Mouse (Mus musculus) hindbrain, embryonic 15.5 days (tissue): Measurements from ENCODE around the gene Bend6. TPM values are rescaled to one million over a fixed set of nuclear protein-coding genes. Genes with fewer than 3 reads are reported as not detected.

ENCODE experiments used
- ATAC-seq: fragments of 200-750 bp; cut with Nextera tagmentation; 2 replicates; pipeline ENCODE4 v1.8.0; 2017; ENCODE audit warnings: low read depth, moderate number of reproducible peaks, moderate TSS enrichment; ENCODE audit not compliant: low FRiP score
- H3K27ac ChIP-seq: fragments of 300-500 bp; sonication (generic); replicated peaks from 2 replicates; pipeline ENCODE4 v1.5.1; 2015; ENCODE audit warnings: mild to moderate bottlenecking, inconsistent platforms
- H3K27me3 ChIP-seq: fragments of 300-500 bp; sonication (generic); 2 replicates; pipeline ENCODE4 v1.6.1; 2015; ENCODE audit warnings: control low read depth, inconsistent platforms
- H3K36me3 ChIP-seq: fragments of 300-500 bp; sonication (generic); 2 replicates; pipeline ENCODE4 v1.6.1; 2015; ENCODE audit warnings: control low read depth, inconsistent platforms
- H3K4me1 ChIP-seq: fragments of 300-500 bp; sonication (generic); replicated peaks from 2 replicates; pipeline ENCODE4 v1.6.1; 2015; ENCODE audit warnings: control low read depth, inconsistent platforms
- H3K4me2 ChIP-seq: fragments of 300-500 bp; sonication (generic); 2 replicates; pipeline ENCODE4 v1.6.1; 2015; ENCODE audit warnings: moderate library complexity, mild to moderate bottlenecking, inconsistent platforms
- H3K4me3 ChIP-seq: fragments of 300-500 bp; sonication (generic); 2 replicates; pipeline ENCODE4 v1.5.1; 2015; ENCODE audit warnings: mild to moderate bottlenecking, inconsistent platforms
- H3K9ac ChIP-seq: fragments of 300-500 bp; sonication (generic); 2 replicates; pipeline ENCODE4 v1.6.1; 2015; ENCODE audit warnings: inconsistent platforms
- H3K9me3 ChIP-seq: fragments of 300-500 bp; sonication (generic); 2 replicates; pipeline ENCODE4 v1.6.1; 2016; ENCODE audit warnings: control low read depth, inconsistent platforms
- WGBS: fragments of 180-500 bp; shearing (Covaris S2); methylation state at CpG from one replicate; pipeline ENCODE4 v1.1.7; 2015; 5-methylcytosine and 5-hydroxymethylcytosine counted together
- polyA plus RNA-seq: library from polyadenylated mRNA; unstranded; fragments of >200 nt; fragmentation: Nextera tagmentation; extraction: Ambion mirVana; gene quantifications from 2 replicates; pipeline ENCODE4 v1.2.1, GENCODE M21; 2015

The Bend6 gene
- polyA plus RNA-seq, 1 experiment from 2014 or later = 66.5 TPM

GRCm38 (mm10) chr1:33903587-33903986 is 4.0 kb downstream of the Bend6 start:
- Histone ChIP-seq H3K27me3 (no peaks in the 10 kb centered on the region), H3K27ac (no peak overlapping the region), H3K4me3 (no peak overlapping the region), H3K9ac (no peak overlapping the region), H3K4me1 (peaks cover 7% of the 10 kb centered on the region; the same call in 1 of the 2 replicates), H3K36me3 (no peaks in the 10 kb centered on the region), H3K9me3 (no peaks in the 10 kb centered on the region), H3K4me2 (no peak overlapping the region)
- 38% methylated on average over 9 of the region's 9 CpGs for WGBS
- no peak for ATAC-seq

- Histone ChIP-seq H3K27ac (no peak overlapping the region), H3K4me2 (no peak overlapping the region), H3K9me3 (no peaks in the 10 kb centered on the region), H3K9ac (no peak overlapping the region), H3K4me1 (no peaks in the 10 kb centered on the region), H3K27me3 (no peaks in the 10 kb centered on the region), H3K4me3 (no peak overlapping the region), H3K36me3 (no peaks in the 10 kb centered on the region)
- ATAC-seq = no peak
- 88% methylated on average over 8 of the region's 8 CpGs for WGBS
These were observed 7.4 kb downstream of the Bend6 start for GRCm38 (mm10) chr1:33900175-33900574.

DNA sequence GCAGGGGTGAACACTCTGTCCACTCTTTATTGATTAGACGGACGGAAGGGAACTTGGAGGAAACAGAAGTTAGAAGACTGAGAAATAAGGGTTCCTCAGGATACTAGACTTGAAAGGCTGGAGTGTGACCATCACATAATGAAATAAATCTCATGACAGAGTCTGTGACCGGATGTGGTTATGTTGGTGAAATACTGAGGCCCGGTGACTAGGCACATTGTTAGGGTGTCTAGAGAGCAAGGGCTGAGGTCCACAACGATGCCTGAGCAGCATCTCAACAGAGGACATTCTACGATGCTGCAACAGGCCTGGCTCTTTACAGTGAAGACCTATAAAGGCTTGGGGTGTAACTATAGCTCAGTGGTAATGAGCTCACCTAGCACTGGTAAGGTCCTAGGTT is 9.2 kb downstream of the Bend6 start:
- Histone ChIP-seq H3K9me3 (no peaks in the 10 kb centered on the region), H3K36me3 (no peaks in the 10 kb centered on the region), H3K27ac (no peak overlapping the region), H3K27me3 (no peaks in the 10 kb centered on the region), H3K9ac (no peak overlapping the region), H3K4me1 (no peaks in the 10 kb centered on the region), H3K4me3 (no peak overlapping the region), H3K4me2 (no peak overlapping the region)
- ATAC-seq = no peak
- 94% methylated on average over 6 of the region's 6 CpGs for WGBS

DNA sequence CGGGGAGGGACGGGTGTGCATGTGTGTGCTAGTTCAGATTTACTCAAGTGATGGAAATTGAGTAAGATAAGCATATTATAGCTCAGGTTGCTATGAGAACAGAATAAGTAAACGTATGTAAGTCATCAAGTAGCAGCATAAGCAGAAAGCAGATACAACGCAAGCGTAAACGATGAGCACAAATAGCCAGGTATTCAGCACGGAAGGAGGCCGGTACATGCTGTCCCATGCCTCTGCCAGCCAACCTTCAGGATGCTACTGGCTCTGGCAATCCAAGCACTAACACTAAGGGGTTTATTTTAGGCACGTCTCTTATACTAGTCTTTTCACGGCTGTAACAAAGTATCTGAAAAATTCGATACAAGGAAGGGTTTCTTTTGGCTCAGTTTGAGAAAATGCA is 10.2 kb downstream of the Bend6 start:
- 92% methylated on average over 11 of the region's 11 CpGs for WGBS
- H3K27ac ChIP-seq = no peak overlapping the region
- no peaks in the 10 kb centered on the region for H3K36me3 ChIP-seq
- no peak overlapping the region for H3K9ac ChIP-seq
- no peak overlapping the region for H3K4me3 ChIP-seq
- no peak for ATAC-seq
- H3K9me3 ChIP-seq = no peaks in the 10 kb centered on the region
- no peaks in the 10 kb centered on the region for H3K27me3 ChIP-seq
- no peaks in the 10 kb centered on the region for H3K4me1 ChIP-seq
- no peak overlapping the region for H3K4me2 ChIP-seq

GRCm38 (mm10) chr1:33896666-33897065 is 10.9 kb downstream of the Bend6 start:
- no peak overlapping the region for H3K4me2 ChIP-seq
- no peaks in the 10 kb centered on the region for H3K4me1 ChIP-seq
- no peaks in the 10 kb centered on the region for H3K9me3 ChIP-seq
- no peak for ATAC-seq
- no peaks in the 10 kb centered on the region for H3K36me3 ChIP-seq
- H3K27ac ChIP-seq = no peak overlapping the region
- H3K9ac ChIP-seq = no peak overlapping the region
- H3K27me3 ChIP-seq = no peaks in the 10 kb centered on the region
- H3K4me3 ChIP-seq = no peak overlapping the region
- WGBS = 83% methylated on average over 4 of the region's 4 CpGs

GRCm38 (mm10) chr1:33896116-33896515 is 11.5 kb downstream of the Bend6 start:
- H3K9ac ChIP-seq = no peak overlapping the region
- no peak overlapping the region for H3K27ac ChIP-seq
- no peaks in the 10 kb centered on the region for H3K9me3 ChIP-seq
- H3K4me1 ChIP-seq = no peaks in the 10 kb centered on the region
- no peaks in the 10 kb centered on the region for H3K27me3 ChIP-seq
- no peak overlapping the region for H3K4me2 ChIP-seq
- H3K4me3 ChIP-seq = no peak overlapping the region
- ATAC-seq = no peak
- H3K36me3 ChIP-seq = no peaks in the 10 kb centered on the region
- 66% methylated on average over 6 of the region's 6 CpGs for WGBS

GRCm38 (mm10) chr1:33892784-33893183 is 14.8 kb downstream of the Bend6 start:
- Histone ChIP-seq H3K4me2 (no peak overlapping the region), H3K27ac (no peak overlapping the region), H3K4me3 (no peak overlapping the region), H3K36me3 (no peaks in the 10 kb centered on the region), H3K9me3 (no peaks in the 10 kb centered on the region), H3K27me3 (no peaks in the 10 kb centered on the region), H3K4me1 (no peaks in the 10 kb centered on the region), H3K9ac (no peak overlapping the region)
- 68% methylated on average over 10 of the region's 10 CpGs for WGBS
- no peak for ATAC-seq

DNA sequence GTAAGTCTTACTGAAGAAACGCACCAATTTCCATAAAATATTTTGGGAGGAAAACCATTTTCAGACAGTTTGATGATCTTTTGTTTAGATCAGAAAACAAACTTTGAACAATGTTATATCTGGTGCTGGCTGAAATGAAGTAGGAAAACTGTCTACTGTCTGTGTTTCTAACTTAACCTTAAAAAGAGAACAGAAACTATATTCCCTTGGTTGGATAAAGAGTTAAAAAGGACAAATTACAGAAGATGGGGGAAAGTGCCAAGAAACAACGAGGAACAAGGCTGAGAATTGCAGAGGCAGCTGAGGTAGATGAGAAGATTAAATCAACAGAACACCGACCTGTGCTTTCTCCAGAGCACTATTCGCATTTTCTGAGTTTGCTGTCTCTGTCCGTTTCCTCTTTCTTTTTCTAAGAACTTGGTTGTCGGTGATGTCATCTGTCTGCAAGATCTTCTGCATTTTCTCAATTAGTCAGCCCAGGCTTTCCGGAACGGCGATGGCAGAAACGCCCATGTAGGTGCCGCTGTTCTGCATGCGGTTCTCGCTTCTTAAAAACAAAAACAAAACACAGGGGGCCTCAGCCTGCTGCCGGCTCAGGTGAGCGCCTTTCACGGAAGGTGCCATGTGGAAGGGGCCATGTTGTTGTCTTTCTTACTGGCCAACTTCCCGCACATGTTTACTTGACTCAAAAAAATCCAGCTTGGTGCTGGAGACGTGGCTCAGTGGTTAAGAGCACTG is 24.3 kb downstream of the Bend6 start:
- H3K36me3 ChIP-seq = no peaks in the 10 kb centered on the region
- no peak; the same call in 1 of the 2 replicates for ATAC-seq
- 0 out of 2 replicates have a peak, but pooled peaks cover 4% of the 10 kb centered on the region for H3K4me1 ChIP-seq
- 24% methylated on average over 18 of the region's 18 CpGs for WGBS
- H3K4me2 ChIP-seq = peak overlapping the region; percentile 30
- H3K27me3 ChIP-seq = no peaks in the 10 kb centered on the region
- no peak overlapping the region for H3K9ac ChIP-seq
- no peak overlapping the region for H3K4me3 ChIP-seq
- H3K9me3 ChIP-seq = no peaks in the 10 kb centered on the region
- no peak overlapping the region for H3K27ac ChIP-seq

GRCm38 (mm10) chr1:33878170-33878569 is 29.4 kb downstream of the Bend6 start:
- no peak overlapping the region for H3K27ac ChIP-seq
- H3K4me1 ChIP-seq = no peaks in the 10 kb centered on the region
- no peaks in the 10 kb centered on the region for H3K9me3 ChIP-seq
- WGBS = 89% methylated on average over 7 of the region's 7 CpGs
- no peak overlapping the region for H3K9ac ChIP-seq
- no peak overlapping the region for H3K4me2 ChIP-seq
- H3K36me3 ChIP-seq = no peaks in the 10 kb centered on the region
- no peak overlapping the region for H3K4me3 ChIP-seq
- H3K27me3 ChIP-seq = no peaks in the 10 kb centered on the region
- ATAC-seq = no peak

GRCm38 (mm10) chr1:33876416-33876815 is 31.2 kb downstream of the Bend6 start:
- peaks cover 6% of the 10 kb centered on the region; the same call in 1 of the 2 replicates for H3K36me3 ChIP-seq
- no peaks in the 10 kb centered on the region for H3K4me1 ChIP-seq
- no peaks in the 10 kb centered on the region for H3K27me3 ChIP-seq
- no peak for ATAC-seq
- no peak overlapping the region for H3K9ac ChIP-seq
- no peak overlapping the region for H3K4me2 ChIP-seq
- WGBS = 90% methylated on average over 3 of the region's 3 CpGs
- H3K4me3 ChIP-seq = no peak overlapping the region
- H3K27ac ChIP-seq = no peak overlapping the region
- no peaks in the 10 kb centered on the region for H3K9me3 ChIP-seq

- peaks cover 6% of the 10 kb centered on the region; the same call in 1 of the 2 replicates for H3K36me3 ChIP-seq
- no peak overlapping the region for H3K27ac ChIP-seq
- H3K4me1 ChIP-seq = no peaks in the 10 kb centered on the region
- no peak overlapping the region for H3K4me2 ChIP-seq
- H3K9me3 ChIP-seq = no peaks in the 10 kb centered on the region
- WGBS = 62% methylated on average over 6 of the region's 6 CpGs
- H3K4me3 ChIP-seq = no peak overlapping the region
- no peak overlapping the region for H3K9ac ChIP-seq
- no peaks in the 10 kb centered on the region for H3K27me3 ChIP-seq
- no peak for ATAC-seq
These were observed 31.9 kb downstream of the Bend6 start for GRCm38 (mm10) chr1:33875691-33876090.

GRCm38 (mm10) chr1:33873561-33873960 is 34.1 kb downstream of the Bend6 start:
- no peak for ATAC-seq
- no peaks in the 10 kb centered on the region for H3K27me3 ChIP-seq
- H3K4me2 ChIP-seq = no peak overlapping the region
- no peak overlapping the region for H3K9ac ChIP-seq
- H3K4me3 ChIP-seq = no peak overlapping the region
- WGBS = 70% methylated on average over 5 of the region's 5 CpGs
- H3K36me3 ChIP-seq = peaks cover 6% of the 10 kb centered on the region; the same call in 1 of the 2 replicates
- no peak overlapping the region for H3K27ac ChIP-seq
- no peaks in the 10 kb centered on the region for H3K4me1 ChIP-seq
- H3K9me3 ChIP-seq = no peaks in the 10 kb centered on the region

DNA sequence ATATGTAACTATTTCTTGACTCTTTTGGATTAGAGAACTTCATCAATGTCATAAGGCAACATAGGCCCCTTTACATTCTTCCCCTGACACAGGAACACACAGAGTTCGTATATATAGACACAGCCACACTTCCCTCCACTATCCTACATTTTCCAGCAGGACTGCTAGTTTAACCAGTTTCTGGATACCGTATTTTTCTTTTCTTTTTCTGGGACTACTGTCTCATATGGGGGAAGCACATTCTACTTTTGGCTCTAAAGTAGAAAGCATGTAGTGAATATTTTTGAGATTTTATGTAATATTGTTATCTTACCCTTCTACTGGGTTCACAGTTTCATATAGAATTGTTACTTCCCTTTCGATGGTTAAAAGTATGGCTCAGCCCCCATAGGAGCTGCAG is 38.2 kb downstream of the Bend6 start:
- H3K9ac ChIP-seq = no peak overlapping the region
- no peak overlapping the region for H3K4me3 ChIP-seq
- no peaks in the 10 kb centered on the region for H3K4me1 ChIP-seq
- no peak overlapping the region for H3K27ac ChIP-seq
- H3K4me2 ChIP-seq = no peak overlapping the region
- WGBS = 94% methylated on average over 3 of the region's 3 CpGs
- peaks cover 6% of the 10 kb centered on the region; the same call in 1 of the 2 replicates for H3K36me3 ChIP-seq
- no peaks in the 10 kb centered on the region for H3K9me3 ChIP-seq
- no peak for ATAC-seq
- H3K27me3 ChIP-seq = no peaks in the 10 kb centered on the region
